Mouse (Mus musculus): ENCODE results near the gene Vac14.
"Not testable (repeated sequence)": the region's sequence is repeated elsewhere in the genome, so short reads cannot be mapped to it uniquely, and the experiment has no call there.

The Vac14 gene

DNA sequence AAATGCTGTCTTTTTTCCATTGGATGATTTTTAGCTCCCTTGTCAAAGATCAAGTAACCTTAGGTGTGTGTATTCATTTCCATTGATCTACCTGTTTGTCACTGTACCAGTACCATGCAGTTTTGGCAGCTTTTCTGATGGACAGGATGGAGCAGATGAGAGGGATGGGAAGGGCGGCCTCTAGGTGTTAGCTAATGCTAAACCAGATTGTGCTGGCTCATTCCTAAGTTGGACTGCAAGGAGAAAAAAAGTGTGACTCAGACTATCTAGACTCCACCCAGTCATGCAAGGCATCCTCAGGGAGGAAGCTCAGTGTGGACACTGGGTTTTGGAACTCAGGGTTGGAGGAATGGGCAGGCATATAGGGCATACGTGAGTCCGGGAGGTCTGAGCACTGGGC lies 30.2 kb downstream of the Vac14 start:
- DNase-seq (ENCODE audit: low spot score in 2 of 2): no peak

DNA sequence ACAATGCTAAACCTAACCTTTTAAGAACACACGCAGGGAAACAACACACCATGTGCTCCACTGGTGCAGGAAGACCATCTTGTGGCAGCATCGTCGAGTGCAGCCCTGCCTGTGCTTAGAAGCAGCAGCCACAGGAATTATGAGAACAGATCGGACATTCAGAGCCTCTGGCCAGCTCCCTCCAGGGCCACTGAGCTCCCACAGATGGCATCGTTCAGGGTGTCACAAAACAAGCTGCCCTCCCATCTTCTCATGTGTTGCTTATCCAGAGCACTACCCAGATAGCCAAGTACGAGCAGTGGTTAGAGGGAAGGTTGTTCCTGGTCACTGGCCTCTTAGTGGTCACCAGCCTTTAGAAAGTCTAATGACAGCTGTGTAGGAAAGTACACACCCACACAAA lies 30.9 kb downstream of the Vac14 start:
- DNase-seq (ENCODE audit: low spot score in 2 of 2): no peak

DNA sequence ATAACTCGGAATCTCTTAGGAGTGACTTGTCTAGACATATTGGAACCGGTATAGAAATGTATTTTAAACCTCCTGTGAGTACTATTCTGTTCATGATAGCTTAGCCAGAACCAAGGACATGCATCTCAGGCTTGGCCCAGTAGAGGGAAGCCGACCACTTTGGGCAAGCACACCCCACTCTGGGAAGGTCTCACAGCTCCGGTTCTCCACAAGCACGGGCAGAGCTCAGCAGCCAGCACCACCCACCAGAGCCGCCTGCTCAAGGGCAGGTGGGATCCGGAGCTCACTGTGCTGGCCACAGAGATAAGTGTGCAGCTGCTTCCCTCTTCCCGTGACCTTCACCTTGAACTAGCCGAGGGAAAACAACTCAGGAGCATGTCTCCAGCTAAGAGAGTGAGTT lies 32.5 kb downstream of the Vac14 start:
- DNase-seq (ENCODE audit: low spot score in 2 of 2): no peak

DNA sequence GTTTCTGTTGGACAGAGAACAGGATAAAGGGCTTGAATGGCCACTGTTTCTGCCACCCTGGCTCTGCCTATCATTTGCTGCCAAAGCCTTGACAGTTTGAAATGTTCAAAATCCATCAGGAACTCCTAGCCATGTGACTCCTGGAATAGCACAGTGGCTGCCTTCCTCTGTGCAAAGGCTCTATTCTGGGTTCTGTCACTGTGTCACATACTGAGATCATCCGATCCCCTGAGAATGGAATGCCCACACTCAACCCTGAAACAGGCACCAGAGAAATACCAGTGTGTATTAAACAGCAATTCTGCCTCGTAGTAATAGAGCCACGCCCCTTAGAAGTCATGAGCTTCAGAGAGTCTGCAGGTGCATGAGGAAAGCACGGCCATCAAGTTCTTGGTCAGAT lies 33.5 kb downstream of the Vac14 start:
- DNase-seq (ENCODE audit: low spot score in 2 of 2): no peak

DNA sequence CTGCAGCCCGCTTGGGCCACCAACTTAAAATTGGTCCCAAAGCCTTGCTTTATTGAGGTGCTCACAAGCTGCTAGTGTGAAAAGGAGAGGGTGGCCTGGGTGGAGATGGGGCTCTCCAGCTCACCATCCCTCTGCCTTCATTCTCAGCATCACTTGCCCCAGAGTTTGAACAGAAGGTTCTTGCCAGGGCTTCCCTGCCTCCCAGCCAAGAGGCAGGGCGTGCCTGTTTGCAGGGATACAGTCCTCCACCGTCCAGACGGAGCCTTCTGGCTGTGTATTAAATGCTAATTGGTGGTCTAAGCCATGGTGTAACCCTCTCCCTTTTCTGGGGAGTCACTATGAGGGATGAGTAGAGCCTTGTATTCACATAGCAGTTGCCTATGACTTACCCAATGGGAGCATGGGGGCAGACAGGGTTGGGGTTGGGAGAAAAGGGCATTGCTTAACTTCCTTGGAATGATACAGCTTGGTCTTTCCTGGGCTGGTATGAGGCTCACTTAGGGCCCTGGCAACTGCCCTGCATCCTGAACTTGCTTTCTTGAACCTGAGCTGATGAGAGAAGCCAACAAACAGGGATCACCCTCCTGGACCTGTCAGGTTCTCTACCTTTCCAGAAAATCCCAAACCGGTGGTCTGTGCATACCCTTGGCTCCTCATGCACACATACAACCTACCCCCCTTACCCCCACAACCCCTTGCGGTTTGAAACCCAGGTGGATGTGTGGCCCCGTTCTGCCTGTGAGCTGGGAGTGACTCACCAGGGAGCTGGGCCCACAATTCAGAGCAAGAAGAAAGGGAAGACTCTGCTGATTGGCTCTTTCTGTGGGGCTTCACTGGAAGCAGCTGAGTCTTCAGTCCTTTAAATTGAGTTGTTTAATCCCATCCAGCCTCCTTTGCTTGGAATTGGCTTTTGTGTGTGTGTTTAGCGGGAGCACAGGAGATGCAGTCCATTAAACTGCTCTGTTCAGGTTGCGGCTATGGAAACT lies 36.0 kb downstream of the Vac14 start:
- DNase-seq (ENCODE audit: low spot score in 2 of 2): no peak

DNA sequence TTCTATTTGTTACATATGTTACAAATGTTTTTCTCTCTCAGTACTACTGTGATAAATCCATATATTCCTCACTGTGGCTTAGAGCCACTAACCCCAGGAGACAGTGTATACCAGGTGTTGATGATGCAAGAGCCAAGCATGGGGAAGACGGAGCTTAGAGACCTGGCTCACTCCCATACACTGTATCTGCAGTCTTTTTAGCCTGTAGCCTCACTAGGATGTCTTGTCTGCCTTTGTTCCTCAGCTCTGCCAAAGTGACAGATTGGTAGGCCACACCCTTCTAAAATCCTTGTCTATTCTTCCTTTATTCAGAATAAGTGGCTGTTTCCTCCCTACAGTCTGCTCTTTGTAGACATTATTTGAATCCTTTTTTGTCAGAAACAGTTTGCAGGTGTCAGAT lies 37.4 kb downstream of the Vac14 start:
- DNase-seq (ENCODE audit: low spot score in 2 of 2): no peak

DNA sequence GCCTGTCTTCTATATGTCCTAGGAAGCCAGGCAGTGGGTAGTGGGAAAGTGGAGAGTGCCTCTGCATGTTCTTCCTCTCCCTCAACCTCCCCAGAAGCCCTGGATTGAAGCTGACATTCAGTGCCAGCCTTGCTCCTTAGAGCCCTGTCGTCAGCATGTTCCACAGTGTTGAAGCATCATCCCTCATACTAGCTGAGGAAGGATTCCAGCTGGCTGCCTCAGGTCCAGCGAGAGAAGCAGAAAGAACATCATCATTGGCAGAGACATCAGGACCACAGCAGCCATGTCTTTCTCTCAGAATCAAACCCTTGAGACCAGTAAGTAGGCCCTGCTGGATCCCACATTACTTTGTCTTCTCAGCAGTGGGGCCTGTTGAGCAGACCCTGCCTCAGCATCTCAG lies 39.3 kb downstream of the Vac14 start:
- DNase-seq (ENCODE audit: low spot score in 2 of 2): no peak

DNA sequence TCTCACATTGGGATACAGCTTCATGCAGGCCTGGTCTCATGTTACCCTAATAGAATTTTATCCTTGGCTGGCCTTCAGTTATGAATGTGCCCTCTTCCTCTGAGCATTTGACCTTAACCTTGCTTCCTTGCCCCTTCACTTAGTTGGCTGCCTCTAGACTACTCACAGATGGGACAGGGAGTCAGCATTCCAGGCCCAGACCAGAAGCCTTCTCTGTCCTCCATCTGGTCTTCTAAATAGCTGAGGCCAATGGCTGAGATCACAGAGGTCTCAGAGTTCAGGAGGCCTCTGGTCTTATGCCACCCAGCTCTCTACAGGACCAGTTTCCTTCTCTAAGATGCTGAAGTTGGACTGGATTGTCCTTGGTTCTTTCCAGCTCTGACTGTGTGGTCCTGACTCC lies 41.7 kb downstream of the Vac14 start:
- DNase-seq (ENCODE audit: low spot score in 2 of 2): no peak

DNA sequence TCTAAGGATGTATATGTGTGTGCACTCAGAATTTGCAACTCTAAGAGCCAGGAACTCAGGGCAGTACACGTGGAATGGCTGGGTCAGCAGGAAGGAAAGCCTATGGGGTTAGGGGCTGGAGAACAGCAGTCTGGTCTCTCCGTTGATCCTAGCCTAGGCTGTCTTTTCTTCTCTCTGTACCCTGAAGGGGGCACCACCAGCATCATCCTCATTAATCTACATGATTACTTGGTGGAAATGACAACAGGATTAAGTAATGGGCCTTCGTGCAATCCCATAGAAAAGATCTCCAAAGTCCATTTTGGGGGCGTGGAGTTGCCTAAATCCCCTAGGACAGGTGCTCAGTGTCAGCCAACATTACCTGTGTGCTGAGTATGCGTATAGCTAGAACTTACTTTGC lies 44.2 kb downstream of the Vac14 start:
- DNase-seq (ENCODE audit: low spot score in 2 of 2): no peak

DNA sequence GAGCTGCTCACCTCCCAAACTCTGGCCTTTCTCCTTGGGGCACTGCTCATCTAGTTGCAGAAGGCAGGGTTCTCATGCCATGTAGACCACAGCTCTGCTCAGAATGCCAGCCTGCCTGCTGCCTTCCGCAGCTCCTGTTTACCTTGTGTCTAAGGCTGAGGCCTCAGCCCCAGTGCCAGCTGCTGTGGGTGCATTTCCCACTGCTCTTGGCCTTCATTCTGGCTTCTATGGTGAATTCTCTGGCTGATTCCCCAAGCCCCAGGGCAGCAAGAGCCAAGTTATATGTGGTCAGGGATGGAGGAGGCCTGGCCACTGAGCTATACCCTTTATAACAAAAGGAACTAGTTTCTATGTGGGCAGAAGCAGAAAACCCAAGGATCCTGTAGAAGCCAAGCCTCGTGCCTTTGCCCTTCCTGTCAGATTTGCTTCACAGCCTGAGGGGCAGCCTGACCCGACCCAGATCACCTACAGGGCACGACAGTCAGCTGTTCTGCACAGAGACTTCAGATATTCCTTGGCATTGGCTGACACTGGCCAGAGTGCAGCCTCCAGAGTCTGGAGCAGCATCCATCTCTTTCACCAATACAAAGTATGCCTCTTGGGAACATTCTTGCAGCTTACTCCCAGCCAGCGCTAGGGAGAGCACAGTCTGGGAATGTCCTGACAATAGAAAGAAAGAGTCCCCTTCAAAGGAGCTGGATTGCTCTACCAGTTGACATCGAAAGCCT lies 44.8 kb downstream of the Vac14 start:
- DNase-seq (ENCODE audit: low spot score in 2 of 2): no peak

DNA sequence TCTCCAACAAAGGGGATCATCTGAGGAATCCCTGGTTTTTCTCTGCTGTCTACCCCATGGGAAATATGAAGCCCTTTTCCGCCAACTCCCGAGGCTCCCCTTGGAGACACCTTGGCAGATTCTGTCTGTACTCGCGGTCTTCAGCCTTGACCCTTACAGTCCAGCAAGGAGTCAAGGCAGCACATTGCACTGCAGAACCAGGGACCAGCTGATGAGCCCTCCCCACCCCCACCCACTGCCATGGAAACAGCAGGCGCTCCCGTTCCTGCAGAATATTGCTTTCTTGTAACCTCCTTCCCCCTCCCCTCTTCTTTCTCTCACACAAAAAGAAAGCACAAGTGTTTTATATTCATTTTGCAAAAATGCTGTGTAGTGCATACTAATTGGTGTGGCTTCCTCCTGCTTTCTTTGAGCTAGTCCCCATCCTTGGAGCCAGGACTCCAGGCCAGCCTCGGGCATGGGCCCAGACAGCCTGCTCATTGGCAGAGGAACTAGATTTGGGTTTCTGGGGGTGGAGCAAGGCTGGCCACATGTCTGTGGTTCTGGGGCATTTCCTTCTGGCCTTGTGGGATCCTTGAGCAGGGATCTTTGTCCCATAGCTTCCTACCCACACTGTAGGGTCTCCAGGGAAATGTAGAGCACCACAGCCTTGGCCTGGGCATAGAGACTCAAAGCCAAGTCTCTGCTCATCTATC lies 46.0 kb downstream of the Vac14 start:
- DNase-seq (ENCODE audit: low spot score in 2 of 2): peak; percentile 57 to 70

DNA sequence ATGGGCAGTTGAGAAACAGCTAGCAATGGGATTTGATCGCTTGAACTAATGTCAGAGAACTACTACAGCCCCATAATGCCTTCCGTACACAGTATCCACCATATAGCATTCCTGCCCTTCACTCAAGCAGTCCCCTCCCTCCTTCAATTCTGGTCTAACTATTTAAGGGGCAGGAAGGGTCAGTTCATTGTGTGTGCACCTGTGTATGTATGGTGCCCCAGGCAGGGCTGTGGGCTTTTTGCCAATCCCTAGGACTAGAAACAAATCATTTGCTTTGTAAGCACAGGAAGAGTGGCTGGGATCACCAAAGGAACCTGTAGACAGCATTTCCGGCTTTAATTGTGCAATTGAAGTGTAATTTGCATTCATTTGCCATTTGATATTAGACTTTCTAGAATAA lies 46.6 kb downstream of the Vac14 start:
- DNase-seq (ENCODE audit: low spot score in 2 of 2): no peak

DNA sequence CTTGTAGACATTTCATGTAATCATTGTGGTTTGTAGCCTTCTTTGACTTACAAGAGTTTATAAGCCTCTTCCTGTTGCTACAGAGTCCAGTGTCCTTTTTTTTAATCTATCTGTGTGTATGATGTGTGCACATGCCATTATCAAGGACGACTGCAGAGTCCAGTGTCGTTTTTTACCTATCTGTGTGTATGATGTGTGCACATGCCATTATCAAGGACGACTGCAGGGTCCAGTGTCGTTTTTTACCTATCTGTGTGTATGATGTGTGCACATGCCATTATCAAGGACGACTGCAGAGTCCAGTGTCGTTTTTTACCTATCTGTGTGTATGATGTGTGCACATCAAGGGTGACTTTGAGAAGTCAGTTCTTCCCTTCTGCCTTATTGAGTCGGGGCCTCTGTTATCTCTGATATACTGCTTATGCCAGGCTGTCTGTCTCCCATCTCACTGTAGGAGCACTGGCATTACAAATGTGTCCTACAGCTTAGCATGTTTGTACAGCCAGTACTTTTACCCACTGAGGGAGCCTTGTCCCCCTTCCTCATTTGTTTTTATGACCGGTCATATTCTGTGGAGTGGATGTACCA lies 49.3 kb downstream of the Vac14 start:
- DNase-seq (ENCODE audit: low spot score in 2 of 2): not testable (repeated sequence)

DNA sequence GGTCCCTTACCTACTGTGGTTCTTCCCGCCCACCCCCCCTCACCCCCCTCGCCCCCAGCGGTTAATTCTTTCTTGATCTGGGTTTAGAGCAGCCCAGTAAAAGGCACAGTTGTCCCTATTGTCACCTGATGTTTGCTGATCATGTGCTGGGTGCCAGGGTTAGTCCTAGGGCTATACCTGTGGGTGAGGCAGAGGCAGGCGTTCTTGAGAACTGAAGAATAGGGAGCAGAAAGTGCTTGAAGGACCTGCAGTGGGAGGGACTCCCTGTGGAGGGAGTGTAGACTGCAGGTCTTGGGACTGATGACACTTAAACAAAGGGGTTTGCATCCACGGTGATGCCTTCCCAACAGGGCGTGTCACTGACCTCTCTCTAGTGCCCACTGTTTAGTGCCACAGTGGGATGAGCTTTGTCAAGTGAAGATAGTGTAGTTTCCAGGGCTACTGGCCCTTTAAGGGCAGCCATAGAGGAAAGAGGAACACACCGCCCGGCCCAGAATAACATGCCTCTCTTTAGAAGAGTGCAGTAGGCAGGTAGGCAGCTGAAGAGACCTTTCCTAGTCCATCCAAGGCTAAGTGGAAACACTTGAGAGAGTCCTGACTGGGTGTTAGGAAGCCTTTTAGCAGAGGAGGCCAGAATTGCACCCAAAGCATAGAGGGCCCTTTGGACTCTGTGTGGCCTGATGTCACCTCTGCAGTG lies 51.7 kb downstream of the Vac14 start:
- DNase-seq (ENCODE audit: low spot score in 2 of 2): no peak

DNA sequence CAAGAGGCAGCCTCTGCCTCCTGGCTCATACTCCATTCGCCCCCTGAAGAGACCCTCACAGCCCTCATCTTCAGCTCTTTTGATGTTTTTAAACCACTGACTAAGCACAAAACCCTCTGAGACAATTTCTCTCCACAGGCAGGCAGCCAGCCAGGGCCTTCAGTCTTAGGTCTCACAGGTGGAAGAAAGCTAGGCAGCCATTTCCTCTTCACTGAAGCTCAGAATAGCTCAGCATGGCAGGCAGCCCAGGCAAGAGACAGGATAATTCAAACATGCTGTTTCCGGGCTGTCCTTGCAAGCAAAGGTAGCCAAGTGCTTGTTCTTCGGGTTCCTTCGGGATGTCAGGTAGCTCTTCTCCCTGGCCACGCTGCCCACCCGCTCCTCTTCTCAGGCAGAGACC lies 52.9 kb downstream of the Vac14 start:
- DNase-seq (ENCODE audit: low spot score in 2 of 2): no peak

DNA sequence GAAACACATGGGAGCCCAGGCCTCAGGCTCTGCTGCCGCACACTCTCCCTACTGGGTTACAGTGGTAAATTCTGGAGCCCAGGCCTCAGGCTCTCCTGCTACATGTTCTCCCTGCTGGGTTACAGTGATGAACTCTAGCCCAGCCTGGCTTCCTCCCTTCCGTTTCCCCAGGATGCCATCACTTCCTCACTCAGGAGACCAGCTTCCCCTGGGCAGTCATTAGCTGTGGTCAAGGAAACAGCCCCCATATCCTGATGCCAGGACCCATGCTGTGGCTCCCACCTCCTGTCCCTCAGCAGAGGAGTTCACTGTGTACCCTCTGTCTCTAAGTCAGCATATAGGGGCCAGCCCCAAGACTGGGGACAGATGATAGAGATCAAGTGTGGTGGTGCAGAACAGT lies 53.7 kb downstream of the Vac14 start:
- DNase-seq (ENCODE audit: low spot score in 2 of 2): no peak

DNA sequence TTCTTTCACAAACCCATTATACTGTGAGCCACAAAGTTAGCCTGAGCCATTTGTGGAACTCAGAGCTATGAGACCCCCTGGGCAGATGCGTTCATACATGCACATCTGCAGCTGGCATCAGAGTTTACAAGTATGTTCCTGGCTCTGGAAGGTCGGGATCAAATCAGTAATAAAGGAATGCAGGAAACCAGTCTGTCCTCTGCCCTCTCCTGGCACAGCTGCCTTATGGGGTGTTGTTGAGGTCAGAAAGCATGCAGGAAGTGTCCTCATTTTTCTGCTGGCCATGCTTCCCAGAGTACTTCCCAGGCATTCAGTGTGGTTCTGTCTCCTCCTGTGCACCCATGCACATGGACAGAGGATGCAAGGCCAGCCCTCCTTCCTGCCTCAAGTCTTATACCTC lies 54.8 kb downstream of the Vac14 start:
- DNase-seq (ENCODE audit: low spot score in 2 of 2): no peak

DNA sequence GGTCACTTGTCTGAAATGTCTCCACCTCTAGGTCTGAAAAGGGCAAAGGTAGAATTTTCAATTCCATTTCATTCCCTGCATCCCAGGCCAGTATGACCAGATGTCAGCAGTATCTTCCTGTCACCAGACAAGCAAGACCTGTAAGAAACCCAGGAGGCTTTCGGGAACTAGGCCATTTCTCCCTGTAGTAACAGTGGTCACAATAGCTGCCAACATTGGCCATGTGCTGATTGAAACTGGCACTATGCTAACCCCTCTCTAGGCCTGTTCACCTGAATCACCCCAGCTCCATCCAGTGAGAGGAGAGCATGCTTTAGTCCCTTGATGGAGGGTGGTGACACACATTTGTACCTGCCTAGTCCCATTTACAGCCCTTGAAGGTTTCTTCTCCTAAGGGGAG lies 56.2 kb downstream of the Vac14 start:
- DNase-seq (ENCODE audit: low spot score in 2 of 2): no peak

DNA sequence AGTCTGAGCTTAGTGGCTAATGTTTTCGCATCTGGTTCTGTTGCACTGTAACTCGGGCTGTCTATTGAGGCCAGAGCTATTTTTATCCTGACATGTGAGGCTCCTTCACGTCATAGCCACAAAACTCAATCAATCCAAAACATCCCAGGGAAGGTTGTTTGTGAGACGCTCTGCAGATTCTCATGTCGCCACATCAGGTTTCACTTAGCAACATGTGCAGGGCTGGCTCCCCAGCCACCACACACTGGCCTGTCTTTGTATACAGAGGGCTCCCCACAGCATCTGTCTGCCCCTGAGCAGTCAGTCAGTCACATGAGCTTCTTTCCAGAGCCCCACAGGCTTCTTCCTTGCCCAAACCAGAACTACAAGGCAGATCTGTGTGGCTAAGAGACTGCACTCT lies 58.3 kb downstream of the Vac14 start:
- no peak for DNase-seq (ENCODE audit: low spot score in 2 of 2)

DNA sequence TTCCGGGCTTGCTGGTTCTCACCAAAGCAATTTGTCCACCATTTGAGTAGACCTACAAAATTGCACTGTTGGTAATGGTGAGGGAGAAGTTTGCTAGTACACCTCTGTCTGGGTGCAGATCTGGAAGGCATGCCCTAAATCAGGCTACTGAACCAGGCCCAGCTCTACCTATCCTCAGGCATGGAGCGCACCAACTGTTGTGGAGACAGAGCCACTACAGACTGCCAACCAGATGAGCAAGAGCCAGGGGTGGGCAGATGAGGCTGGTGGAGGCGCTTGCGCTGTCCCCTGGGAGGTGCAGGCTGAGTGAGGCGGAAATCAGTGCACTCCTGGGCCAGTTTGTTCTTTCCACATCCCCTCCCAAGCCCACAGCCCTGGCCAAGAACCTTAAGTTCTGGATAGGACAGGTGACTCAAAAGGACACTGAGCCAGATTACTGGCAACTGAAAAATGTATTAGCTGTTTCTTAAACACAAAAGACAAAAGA lies 58.8 kb downstream of the Vac14 start:
- DNase-seq (ENCODE audit: low spot score in 2 of 2): no peak

DNA sequence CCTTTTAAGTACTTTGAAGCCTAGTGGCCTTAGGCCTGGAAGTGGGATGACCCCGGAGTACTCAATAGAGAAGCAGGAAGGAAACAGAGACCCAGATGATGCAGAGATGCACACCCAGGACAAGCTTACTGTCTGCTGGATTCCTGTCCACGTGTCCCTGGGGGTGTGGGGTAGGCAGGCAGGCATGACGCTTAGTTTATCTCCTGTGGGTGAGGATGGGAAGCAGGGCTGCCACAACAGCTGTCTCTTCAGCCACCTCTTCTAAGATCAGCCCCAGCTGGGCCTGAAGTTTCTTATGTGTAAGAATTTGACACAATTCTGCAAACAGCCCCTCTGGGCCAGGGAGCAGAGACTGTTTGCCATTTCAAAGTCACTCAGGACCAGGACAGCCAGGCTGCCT lies 60.6 kb downstream of the Vac14 start:
- DNase-seq (ENCODE audit: low spot score in 2 of 2): no peak

All from frontal cortex, postnatal 14 days (tissue).